Mouse (Mus musculus) spleen, postnatal 36 days (tissue): ENCODE results near the gene 4930402F06Rik.

Experiments used
- DNase-seq, 2 experiments: peaks; one replicate each; pipeline ENCODE4 v3.0.0; 2022; ENCODE audit warnings: low spot score in 2 of 2, mixed read lengths in 1 of 2

Gene 4930402F06Rik

DNA sequence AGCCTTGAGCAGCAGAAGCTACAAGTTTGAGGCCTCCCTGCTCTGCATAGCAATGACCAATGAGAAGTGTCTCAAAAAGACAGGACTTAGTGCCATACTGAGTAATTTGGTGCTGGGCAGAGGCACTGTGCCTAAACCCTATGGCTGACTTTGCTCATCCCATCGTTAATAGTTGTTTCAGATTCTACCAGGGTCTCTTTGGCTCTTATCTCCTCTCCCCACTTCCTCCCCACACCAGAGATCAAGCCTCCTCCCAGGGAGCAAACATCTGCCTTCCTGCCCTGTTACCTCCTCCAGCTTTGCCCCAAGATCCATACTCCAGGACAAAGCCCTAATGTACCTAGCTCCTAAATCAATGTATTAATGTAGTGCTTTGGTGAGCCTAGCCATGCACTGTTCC, 20.3 kb upstream of the 4930402F06Rik start:
- no peak for DNase-seq

DNA sequence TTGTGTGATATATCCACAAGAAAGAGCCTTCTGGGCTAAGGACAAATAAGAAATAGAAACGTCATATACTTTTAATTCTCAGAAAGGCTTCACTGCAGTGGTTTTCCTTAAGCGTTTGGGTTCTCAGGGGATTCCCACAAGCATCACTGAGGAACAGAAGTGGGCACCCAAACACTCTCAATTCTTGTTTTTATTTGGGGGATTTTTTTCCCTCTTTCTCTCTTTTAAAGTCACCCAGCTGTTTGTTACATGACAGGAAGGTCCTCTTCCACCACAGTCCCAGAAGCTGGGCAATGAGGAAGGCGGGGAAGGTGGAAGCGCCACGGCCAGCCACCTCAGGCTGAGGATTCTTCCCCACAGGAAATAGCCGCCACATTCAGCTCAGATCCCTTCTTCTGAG, 19.5 kb upstream of the 4930402F06Rik start:
- no peak for DNase-seq

DNA sequence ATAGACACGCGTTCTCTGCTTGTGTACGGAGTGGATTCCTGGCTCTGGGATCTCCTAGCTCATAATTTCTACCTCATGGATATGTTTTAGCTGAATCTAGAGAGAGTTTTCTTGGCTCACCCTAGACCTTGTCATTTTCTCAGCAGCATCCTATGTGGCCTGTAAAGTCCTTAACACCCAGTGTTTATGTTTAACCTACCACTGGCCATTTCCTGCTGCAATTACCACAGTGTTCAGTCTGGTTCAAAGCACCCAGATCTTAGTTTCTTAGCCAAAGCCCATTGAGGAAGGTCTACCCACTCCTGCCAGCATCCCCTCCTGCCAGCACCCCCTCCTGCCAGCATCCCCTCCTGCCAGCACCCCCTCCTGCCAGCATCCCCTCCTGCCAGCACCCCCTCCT, 15.8 kb upstream of the 4930402F06Rik start:
- no peak for DNase-seq

GRCm38 (mm10) chr2:35412246-35412645, 15.3 kb upstream of the 4930402F06Rik start:
- no peak for DNase-seq

GRCm38 (mm10) chr2:35411640-35412190, 14.7 kb upstream of the 4930402F06Rik start:
- DNase-seq, result no peak

DNA sequence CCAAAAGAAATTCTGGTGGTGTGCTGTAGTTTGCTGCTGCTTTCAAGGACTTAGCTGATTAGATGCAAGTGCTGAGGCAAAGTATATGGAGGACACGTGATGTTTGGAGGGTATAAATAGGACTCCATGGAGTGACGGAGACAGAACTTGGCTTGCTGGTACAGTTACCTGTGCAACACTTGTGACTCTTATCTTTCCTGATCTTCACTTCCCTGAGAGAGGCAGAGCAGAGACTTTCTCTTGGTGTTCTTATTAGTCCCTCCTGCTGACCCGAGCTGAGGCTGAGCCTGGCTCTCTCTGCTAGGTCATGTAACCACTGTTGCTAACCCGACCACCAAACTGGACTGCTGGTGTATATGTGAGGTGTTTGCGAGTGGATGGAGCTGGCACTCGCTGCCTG, 12.5 kb upstream of the 4930402F06Rik start:
- no peak for DNase-seq

GRCm38 (mm10) chr2:35408409-35409110, 11.6 kb upstream of the 4930402F06Rik start:
- DNase-seq, result no peak

DNA sequence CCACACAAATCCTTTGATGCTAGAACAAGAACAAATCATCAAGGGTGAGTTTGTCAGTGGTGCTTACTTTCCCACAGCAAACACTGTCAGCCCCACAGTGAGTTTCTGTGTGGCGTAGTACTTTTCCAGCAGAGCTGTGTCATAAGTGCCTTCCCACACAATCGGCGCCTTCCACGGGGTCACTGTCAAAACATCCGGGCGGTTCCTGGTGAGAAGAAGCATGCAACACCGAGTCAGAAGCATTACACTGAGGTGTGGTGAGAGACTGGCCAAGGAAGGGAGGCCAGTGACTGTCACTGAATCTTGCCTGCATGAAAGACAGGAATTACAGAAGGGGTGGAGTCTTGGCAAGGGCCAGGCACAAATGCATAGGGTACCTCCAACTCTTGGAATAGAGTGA, 10.9 kb upstream of the 4930402F06Rik start:
- no peak for DNase-seq

GRCm38 (mm10) chr2:35407266-35407665, 10.3 kb upstream of the 4930402F06Rik start:
- no peak for DNase-seq

DNA sequence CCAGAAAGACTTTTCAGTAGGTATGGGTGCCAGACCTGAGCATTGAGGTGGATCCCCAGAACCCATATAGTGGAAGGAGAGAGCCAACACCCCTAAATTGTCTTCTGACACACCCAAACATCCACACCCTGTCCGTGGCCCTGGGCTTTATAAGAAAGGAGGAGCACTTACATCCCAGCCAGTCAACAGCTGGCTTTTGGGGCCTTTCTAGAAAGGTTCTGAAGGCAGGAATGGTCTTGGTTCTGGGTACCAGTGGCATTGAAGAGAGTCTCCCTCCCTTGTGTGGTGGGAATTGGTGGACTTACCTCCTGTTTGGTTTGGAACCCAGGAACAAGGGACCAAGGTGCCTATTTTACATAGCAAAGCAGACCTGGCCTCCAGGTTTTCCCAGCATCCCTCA, 9.6 kb upstream of the 4930402F06Rik start:
- DNase-seq, result no peak

DNA sequence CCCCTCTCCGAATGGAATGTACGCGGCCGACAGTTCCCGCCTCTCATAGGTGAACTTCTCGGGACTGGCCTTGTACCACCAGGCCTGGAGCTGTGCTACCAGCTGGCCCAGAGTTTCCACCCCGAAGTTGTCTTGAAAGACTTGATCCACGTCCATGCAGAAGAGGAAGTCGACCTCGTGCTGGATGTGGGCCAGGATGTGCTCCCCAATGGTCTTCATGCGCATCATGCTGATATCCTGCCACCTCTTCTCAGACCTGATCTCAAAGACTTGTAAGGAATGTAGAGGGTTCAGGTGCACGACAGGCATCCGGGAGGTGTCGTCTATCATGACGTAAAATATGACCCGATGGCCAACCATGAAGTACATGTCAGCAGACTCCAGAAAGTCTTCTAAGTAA, 5.4 kb upstream of the 4930402F06Rik start:
- DNase-seq, result no peak

DNA sequence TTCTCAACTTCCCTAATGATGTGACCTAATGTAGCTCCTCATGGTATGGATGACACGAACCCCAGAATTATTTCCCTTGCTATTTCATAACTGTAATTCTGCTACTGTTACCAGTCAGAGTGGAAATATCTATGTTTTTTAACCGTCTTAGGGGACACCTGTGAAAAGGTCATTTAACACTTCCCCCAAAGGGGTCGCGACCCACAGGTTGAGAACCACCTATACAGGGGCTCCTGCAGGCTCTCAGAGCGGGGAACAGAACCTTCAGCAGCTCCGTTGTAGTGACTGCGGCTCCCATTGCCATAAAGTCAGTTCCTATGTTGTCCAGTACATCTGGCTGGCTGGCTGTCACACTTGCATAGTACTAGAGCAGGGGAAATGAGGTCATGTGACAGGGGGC, 3.8 kb upstream of the 4930402F06Rik start:
- DNase-seq, result no peak

DNA sequence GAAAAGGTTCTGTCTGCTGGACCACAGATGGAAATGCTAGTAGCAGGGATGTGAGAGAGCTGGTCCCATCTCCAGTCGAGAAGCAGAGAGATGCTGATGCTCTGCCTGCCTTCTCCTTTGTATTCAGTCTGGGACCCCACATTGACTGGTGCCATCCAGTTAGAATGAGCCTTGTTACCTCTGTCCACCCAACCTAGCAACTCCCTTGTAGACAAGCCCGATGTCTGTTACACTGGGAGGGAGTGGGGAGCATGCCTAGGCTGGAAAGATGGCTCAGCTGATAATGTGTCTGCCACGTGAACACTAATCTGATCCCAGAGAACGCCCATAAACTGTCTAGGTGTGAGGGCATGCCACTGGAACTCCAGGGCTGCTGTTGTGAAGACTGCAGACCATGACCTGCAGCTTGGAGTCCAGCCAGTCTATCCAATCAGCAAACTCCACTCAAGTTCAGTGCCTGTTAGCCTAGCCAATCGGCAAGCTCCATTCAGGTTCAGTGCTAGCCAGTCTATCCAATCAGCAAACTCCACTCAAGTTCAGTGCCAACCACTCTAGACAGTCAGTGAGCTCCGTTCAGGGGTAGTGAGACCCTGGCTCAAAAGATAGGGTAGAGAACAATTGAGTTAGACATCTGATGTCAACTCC, 1.3 kb upstream of the 4930402F06Rik start:
- DNase-seq, result no peak

GRCm38 (mm10) chr2:35397590-35398173, 707 bp upstream of the 4930402F06Rik start:
- DNase-seq, result peak; percentile 60 to 67

GRCm38 (mm10) chr2:35385441-35385871, 11.5 kb downstream of the 4930402F06Rik start:
- DNase-seq, result no peak

DNA sequence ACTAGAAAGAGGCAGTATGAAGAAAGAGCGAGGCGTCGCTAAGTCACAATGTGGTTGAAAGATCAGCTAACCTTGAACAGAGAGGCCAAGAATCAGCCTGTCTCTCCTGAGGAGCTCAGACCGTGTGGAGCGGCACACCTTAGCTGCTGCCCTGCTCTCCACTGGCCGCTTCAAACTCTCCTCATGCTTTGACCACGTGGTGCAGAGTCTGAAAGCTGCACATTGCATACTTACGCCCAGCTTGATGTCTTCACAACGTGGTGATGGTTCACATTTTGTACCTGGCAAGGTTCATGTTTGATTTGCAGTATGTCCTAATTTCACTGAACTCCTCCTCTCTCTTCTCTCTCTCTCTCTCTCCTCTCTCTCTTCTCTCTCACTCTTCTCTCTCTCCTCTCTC, 17.7 kb downstream of the 4930402F06Rik start:
- no peak for DNase-seq

- DNase-seq, result no peak
Measured at GRCm38 (mm10) chr2:35377600-35377999, 19.4 kb downstream of the 4930402F06Rik start.

DNA sequence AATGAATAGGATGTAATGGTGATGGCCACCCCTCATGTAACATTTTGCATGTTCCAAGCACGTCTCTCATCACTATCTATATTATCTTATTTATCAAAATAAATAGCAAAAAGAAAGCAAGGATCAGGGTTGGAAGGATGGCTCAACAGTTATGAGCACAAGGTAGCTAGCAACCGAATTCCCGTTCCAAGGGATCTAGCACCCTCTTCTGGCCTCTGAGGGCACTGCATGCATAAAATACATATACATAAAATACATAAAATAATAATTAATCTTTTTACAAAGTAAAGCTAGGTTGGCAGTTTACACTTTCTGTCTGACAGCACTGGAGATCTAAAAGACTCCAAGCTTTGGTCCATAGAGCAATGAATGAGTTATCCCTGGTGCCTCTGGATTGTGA, 24.0 kb downstream of the 4930402F06Rik start:
- DNase-seq, result peak in 1 of 2 experiments; percentile 8

DNA sequence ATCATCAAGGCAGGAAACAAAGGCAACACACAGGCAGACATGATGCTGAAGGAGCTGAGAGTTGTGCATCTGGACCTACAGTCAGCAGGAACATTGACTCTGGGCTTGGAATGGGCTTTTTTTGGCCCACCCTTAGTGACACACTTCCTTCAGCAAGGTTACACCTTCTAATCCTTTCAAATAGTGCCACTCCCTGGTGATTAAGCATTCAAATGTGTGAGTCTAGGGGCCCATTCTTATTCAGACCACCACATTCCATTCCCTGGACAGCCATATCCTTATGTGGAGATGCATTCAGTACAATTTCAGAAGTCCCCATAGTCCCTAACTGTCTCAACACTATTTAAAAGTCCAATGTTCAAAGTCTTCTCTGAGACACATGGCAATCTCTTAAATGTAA, 26.3 kb downstream of the 4930402F06Rik start:
- DNase-seq, result no peak

DNA sequence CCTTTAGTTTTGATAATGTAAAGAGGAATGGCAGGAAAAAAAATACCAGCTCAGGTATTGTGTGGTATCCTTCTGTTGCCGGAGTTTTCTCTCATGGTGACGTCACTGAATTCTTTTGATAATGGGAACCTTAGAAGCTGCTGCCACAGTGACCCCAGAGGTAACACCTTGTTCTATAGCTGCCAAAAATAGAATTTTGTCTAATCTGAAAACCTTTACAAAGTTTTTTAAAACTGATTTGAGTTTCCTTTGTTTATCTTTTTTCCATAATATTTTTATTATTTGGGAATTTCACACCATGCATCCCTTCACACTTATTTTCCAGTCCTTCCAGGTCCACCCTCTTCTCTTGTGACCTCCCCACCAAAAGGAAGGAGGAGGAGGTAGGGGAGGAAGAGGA, 29.3 kb downstream of the 4930402F06Rik start, which contains the start of gene 4930568D16Rik:
TSS of gene 4930568D16Rik (minus strand) at position 101 of the 400 bp plus-strand sequence.
- no peak for DNase-seq

DNA sequence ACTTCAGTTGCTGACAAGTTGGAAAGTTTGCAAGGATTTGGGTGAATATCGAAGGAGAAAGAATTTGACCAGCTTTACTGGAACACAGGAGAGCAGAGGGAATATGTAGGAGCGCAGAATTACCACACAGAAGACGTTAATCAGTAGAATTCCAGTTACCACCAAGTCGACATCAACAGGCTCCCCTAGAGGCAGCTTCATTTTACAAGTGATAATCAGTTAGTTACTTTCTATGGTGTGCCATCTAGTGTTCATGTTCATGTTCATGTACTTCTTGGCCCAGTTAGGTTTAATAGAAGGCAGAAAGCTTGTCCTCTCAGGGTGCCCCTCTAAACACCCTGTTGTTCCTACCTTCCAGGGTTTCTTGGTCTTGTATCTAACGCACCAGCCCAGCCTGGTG, 47.8 kb downstream of the 4930402F06Rik start:
- DNase-seq, result peak in 1 of 2 experiments; percentile 37

- no peak for DNase-seq
Measured at GRCm38 (mm10) chr2:35345984-35346383, 51.0 kb downstream of the 4930402F06Rik start.

DNA sequence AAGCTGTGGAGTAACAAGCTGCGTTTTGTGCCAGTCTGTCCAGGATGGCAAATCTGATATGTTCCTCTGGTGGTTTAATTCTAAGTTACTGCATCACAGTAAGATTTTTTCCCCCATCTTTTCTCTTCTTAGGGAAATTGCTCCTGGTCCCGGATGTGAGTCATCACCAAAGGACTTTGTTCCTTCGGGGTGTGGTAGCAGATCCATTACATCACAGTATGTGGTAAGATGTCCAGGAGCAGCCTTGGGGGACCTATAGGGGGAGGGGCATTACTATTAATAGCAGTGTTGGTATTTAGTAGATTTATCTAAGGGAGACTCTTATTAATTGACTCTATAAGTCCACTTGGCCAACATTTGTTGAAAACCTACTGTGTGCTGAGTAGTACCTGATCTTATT, 54.4 kb downstream of the 4930402F06Rik start:
- no peak for DNase-seq
